Mouse (Mus musculus) ES-Bruce4 (cell line): Measurements from ENCODE around the gene Sst.

ENCODE experiments used
- CTCF ChIP-seq: IDR thresholded peaks from one replicate; pipeline ENCODE4 v1.8.1; 2011; ENCODE audit warnings: low read depth, low read length
- POLR2A ChIP-seq: IDR thresholded peaks from one replicate; pipeline ENCODE4 v1.8.1; 2011; ENCODE audit warnings: low read length; ENCODE audit not compliant: insufficient read depth

DNA sequence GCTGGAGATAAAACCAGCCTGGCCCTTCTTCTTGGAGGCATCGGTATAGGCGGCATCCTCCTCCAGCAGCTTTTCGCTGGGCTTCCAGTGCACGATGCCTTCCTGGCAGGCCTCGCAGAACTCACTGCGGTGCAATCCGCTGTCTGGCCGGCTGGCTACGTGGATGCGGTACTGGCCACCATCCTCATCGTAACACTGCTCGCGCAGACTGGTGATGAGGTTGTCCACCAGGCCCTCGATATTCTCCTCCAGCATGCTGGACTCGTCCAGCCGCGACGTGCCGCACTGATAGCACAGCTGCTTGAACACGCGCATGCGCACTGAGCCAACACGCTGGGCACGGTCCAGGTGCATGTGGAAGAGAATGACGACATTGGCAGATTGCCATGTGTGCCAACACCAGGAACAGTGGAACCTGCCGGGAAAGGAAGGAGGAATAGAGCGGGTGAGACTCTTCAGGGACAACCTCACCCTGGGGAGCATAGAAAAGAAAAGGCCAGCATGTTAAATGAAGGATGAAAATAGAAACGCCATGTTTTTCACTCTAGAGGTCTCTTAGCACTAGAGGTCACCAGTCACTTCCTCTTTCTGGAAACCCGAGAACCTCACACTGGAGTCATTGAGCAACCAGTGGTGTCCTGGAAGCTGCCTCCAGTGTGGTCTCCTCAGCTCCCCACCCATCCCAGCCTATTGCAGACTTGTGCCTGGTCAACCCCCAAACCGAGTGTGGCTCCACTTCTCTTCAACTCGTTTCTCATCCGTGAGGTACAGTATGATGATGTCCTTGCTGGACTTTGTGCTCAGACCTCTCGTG, 36.8 kb upstream of the Sst start:
- TF ChIP-seq CTCF (no peak), POLR2A (no peak)
